Mouse (Mus musculus) hindbrain, embryonic 11.5 days (tissue): ENCODE data around the gene Cab39. TPM values are rescaled to one million over a fixed set of nuclear protein-coding genes. Genes with fewer than 3 reads are reported as not detected.

Experiments
- ATAC-seq: fragments of 200-750 bp; cut with Nextera tagmentation; 2 replicates; pipeline ENCODE4 v1.8.0; 2017; ENCODE audit warnings: mild to moderate bottlenecking, moderate TSS enrichment, moderate library complexity; ENCODE audit not compliant: low FRiP score
- DNase-seq: peaks from one replicate; pipeline ENCODE4 v3.0.0-alpha.2; 2015; ENCODE audit warnings: low spot score
- H3K27ac ChIP-seq: fragments of 300-500 bp; sonication (generic); 2 replicates; pipeline ENCODE4 v1.5.1; 2014; ENCODE audit warnings: mild to moderate bottlenecking, low read depth, low read length
- H3K27me3 ChIP-seq: fragments of 300-500 bp; sonication (generic); 2 replicates; pipeline ENCODE4 v1.6.1; 2014; ENCODE audit warnings: mild to moderate bottlenecking, low read length, moderate library complexity, mixed read lengths; ENCODE audit not compliant: control insufficient read depth, insufficient read depth
- H3K36me3 ChIP-seq: fragments of 300-500 bp; sonication (generic); 2 replicates; pipeline ENCODE4 v1.6.1; 2014; ENCODE audit warnings: mild to moderate bottlenecking, low read length, moderate library complexity, mixed read lengths; ENCODE audit not compliant: control insufficient read depth, insufficient read depth
- H3K4me1 ChIP-seq: fragments of 300-500 bp; sonication (generic); replicated peaks from 2 replicates; pipeline ENCODE4 v1.6.1; 2014; ENCODE audit warnings: low read length, mixed read lengths; ENCODE audit not compliant: control insufficient read depth, insufficient read depth
- H3K4me2 ChIP-seq: fragments of 300-500 bp; sonication (generic); replicated peaks from 2 replicates; pipeline ENCODE4 v1.6.1; 2014; ENCODE audit warnings: mild to moderate bottlenecking, low read depth, low read length
- H3K4me3 ChIP-seq: fragments of 300-500 bp; sonication (generic); 2 replicates; pipeline ENCODE4 v1.5.1; 2014; ENCODE audit warnings: low read depth, low read length
- H3K9ac ChIP-seq: fragments of 300-500 bp; sonication (generic); 2 replicates; pipeline ENCODE4 v1.6.1; 2014; ENCODE audit warnings: low read depth, low read length
- H3K9me3 ChIP-seq: fragments of 300-500 bp; sonication (generic); 2 replicates; pipeline ENCODE4 v1.6.1; 2016; ENCODE audit warnings: low read length; ENCODE audit not compliant: control insufficient read depth
- WGBS: fragments of 180-500 bp; shearing (Covaris S2); extraction: QIAGEN DNeasy Blood & Tissue Kit; methylation state at CpG from one replicate; pipeline ENCODE4 v1.1.7; 2014; 5-methylcytosine and 5-hydroxymethylcytosine counted together
- polyA plus RNA-seq: library from polyadenylated mRNA; unstranded; fragments of >200 nt; fragmentation: Nextera tagmentation; extraction: Ambion mirVana; gene quantifications from 2 replicates; pipeline ENCODE4 v1.2.1, GENCODE M21; 2014

Gene Cab39
- polyA plus RNA-seq, 1 experiment from 2014 or later: 72.7 TPM

- Histone ChIP-seq H3K27ac (no peak overlapping the region), H3K4me2 (no peak overlapping the region), H3K9ac (no peak overlapping the region), H3K4me3 (no peak overlapping the region), H3K27me3 (no peaks in the 10 kb centered on the region), H3K4me1 (no peaks in the 10 kb centered on the region), H3K9me3 (no peaks in the 10 kb centered on the region), H3K36me3 (peaks cover 6% of the 10 kb centered on the region; the same call in 1 of the 2 replicates)
- no peak for DNase-seq
- 87% methylated on average over 3 of the region's 3 CpGs for WGBS
- no peak for ATAC-seq
Measured at GRCm38 (mm10) chr1:85824905-85825304, 31.7 kb downstream of the Cab39 start.

- WGBS: 91% methylated on average over 5 of the region's 5 CpGs
- H3K4me1 ChIP-seq: no peaks in the 10 kb centered on the region
- no peak overlapping the region for H3K4me3 ChIP-seq
- 0 out of 2 replicates have a peak, but pooled peaks cover 3% of the 10 kb centered on the region for H3K36me3 ChIP-seq
- no peak overlapping the region for H3K4me2 ChIP-seq
- H3K9ac ChIP-seq: no peak overlapping the region
- no peaks in the 10 kb centered on the region for H3K9me3 ChIP-seq
- ATAC-seq (no peak), DNase-seq (no peak)
- no peak overlapping the region for H3K27ac ChIP-seq
- no peaks in the 10 kb centered on the region for H3K27me3 ChIP-seq
Measured at GRCm38 (mm10) chr1:85827166-85827565, 33.9 kb downstream of the Cab39 start.

- Histone ChIP-seq H3K9ac (no peak overlapping the region), H3K27me3 (no peaks in the 10 kb centered on the region), H3K4me3 (no peak overlapping the region), H3K4me2 (no peak overlapping the region), H3K4me1 (no peaks in the 10 kb centered on the region), H3K27ac (no peak overlapping the region), H3K36me3 (no peaks in the 10 kb centered on the region), H3K9me3 (no peaks in the 10 kb centered on the region)
- no peak for ATAC-seq
- WGBS: 97% methylated on average over 1 of the region's 1 CpGs
- DNase-seq: no peak
Measured at GRCm38 (mm10) chr1:85829016-85829415, 35.8 kb downstream of the Cab39 start.

- Histone ChIP-seq H3K9me3 (no peaks in the 10 kb centered on the region), H3K9ac (no peak overlapping the region), H3K27ac (no peak overlapping the region), H3K36me3 (no peaks in the 10 kb centered on the region), H3K4me1 (no peaks in the 10 kb centered on the region), H3K4me3 (no peak overlapping the region), H3K27me3 (no peaks in the 10 kb centered on the region), H3K4me2 (no peak overlapping the region)
- 84% methylated on average over 4 of the region's 4 CpGs for WGBS
- ATAC-seq (no peak), DNase-seq (no peak)
Measured at GRCm38 (mm10) chr1:85838056-85838455, 44.8 kb downstream of the Cab39 start.

- H3K27me3 ChIP-seq: no peaks in the 10 kb centered on the region
- WGBS: 89% methylated on average over 3 of the region's 3 CpGs
- H3K4me3 ChIP-seq: no peak overlapping the region
- ATAC-seq: no peak
- H3K9me3 ChIP-seq: no peaks in the 10 kb centered on the region
- no peak overlapping the region for H3K27ac ChIP-seq
- no peaks in the 10 kb centered on the region for H3K36me3 ChIP-seq
- no peak overlapping the region for H3K4me2 ChIP-seq
- DNase-seq: no peak
- no peaks in the 10 kb centered on the region for H3K4me1 ChIP-seq
- no peak overlapping the region for H3K9ac ChIP-seq
Measured at GRCm38 (mm10) chr1:85839356-85839755, 46.1 kb downstream of the Cab39 start.

GRCm38 (mm10) chr1:85839790-85840189 lies 46.5 kb downstream of the Cab39 start:
- 88% methylated on average over 1 of the region's 1 CpGs for WGBS
- no peak overlapping the region for H3K4me3 ChIP-seq
- H3K9me3 ChIP-seq: no peaks in the 10 kb centered on the region
- H3K27me3 ChIP-seq: no peaks in the 10 kb centered on the region
- H3K36me3 ChIP-seq: no peaks in the 10 kb centered on the region
- ATAC-seq: no peak
- H3K27ac ChIP-seq: no peak overlapping the region
- no peak overlapping the region for H3K9ac ChIP-seq
- no peak for DNase-seq
- no peak overlapping the region for H3K4me2 ChIP-seq
- no peaks in the 10 kb centered on the region for H3K4me1 ChIP-seq

GRCm38 (mm10) chr1:85840421-85840820 lies 47.2 kb downstream of the Cab39 start:
- no peak overlapping the region for H3K4me3 ChIP-seq
- ATAC-seq: no peak
- no peaks in the 10 kb centered on the region for H3K4me1 ChIP-seq
- H3K27me3 ChIP-seq: no peaks in the 10 kb centered on the region
- H3K36me3 ChIP-seq: no peaks in the 10 kb centered on the region
- no peak overlapping the region for H3K27ac ChIP-seq
- DNase-seq: no peak
- H3K9me3 ChIP-seq: no peaks in the 10 kb centered on the region
- no peak overlapping the region for H3K9ac ChIP-seq
- WGBS: 98% methylated on average over 4 of the region's 4 CpGs
- H3K4me2 ChIP-seq: no peak overlapping the region

- Histone ChIP-seq H3K27me3 (no peaks in the 10 kb centered on the region), H3K4me3 (no peak overlapping the region), H3K9ac (no peak overlapping the region), H3K4me2 (no peak overlapping the region), H3K9me3 (no peaks in the 10 kb centered on the region), H3K4me1 (no peaks in the 10 kb centered on the region), H3K27ac (no peak overlapping the region), H3K36me3 (no peaks in the 10 kb centered on the region)
- DNase-seq: peak; percentile 30
- no peak for ATAC-seq
Measured at GRCm38 (mm10) chr1:85842251-85842650, 49.0 kb downstream of the Cab39 start.

- no peak overlapping the region for H3K9ac ChIP-seq
- no peak for DNase-seq
- no peaks in the 10 kb centered on the region for H3K36me3 ChIP-seq
- H3K27me3 ChIP-seq: no peaks in the 10 kb centered on the region
- WGBS: 98% methylated on average over 4 of the region's 4 CpGs
- no peak overlapping the region for H3K27ac ChIP-seq
- no peak overlapping the region for H3K4me2 ChIP-seq
- ATAC-seq: no peak
- no peaks in the 10 kb centered on the region for H3K9me3 ChIP-seq
- H3K4me1 ChIP-seq: no peaks in the 10 kb centered on the region
- no peak overlapping the region for H3K4me3 ChIP-seq
Measured at GRCm38 (mm10) chr1:85843291-85843863, 50.1 kb downstream of the Cab39 start.
